Mouse (Mus musculus): ENCODE results near the gene Rbms3.
A peak's percentile ranks its signal among the peaks of the same experiment; 100 is the strongest.

Rbms3 gene

DNA sequence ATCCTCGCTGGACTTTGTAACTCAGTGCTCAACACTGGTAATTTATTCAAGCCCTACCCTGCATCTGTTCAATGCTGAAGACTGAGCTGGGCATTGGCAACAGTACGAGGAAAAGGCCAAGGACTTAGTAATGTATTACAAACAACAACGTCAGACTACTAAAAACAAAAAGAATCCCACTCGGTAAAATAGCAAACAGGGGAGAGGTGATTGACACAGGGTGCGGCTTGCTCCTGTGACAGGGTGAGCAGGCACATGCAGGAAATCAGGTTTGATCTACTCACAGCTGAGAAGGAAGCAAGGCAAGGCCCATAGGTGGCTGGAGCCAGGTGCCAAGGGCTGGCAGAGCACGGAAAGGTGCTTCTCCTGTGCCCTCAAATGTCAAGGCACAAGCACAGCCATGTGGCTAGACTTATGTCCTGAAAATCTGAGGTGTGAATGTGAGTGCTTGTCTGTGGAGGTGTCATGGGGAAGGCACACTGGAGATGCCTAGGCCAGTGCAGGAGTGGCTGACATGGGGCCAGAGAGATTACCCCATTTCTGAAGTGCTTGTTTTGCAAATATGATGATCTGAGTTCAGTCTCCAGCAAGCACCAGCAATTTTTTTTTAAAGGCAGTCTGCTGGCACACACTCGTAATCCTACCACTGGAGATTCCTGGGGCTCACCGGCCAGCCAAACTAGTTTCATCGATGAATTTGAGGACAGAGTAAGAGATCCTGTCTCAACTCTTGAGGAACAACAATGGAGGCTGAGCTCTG, 251.4 kb downstream of the Rbms3 start:
- no peak for DNase-seq (ENCODE audit: low read depth, low spot score)

DNA sequence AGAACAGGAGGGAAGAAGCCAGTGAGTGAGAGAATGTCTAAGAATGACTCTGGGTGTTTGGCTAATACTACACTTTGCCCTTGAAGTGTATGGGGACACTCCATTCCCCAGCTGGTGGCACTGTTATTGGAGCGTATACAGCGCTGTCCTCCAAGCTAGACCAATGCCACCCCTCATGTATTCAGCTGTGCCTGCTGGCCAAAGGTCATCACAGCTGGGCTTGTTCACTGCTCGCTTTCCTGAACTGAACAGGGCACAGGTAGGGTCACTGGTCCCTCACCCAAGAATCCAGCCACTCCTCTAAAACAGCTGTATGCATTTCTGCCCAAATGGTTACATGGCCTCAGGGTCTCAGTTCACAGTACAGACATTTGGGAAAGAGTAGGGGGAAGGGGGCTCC, 253.9 kb downstream of the Rbms3 start:
- no peak for DNase-seq (ENCODE audit: low read depth, low spot score)

DNA sequence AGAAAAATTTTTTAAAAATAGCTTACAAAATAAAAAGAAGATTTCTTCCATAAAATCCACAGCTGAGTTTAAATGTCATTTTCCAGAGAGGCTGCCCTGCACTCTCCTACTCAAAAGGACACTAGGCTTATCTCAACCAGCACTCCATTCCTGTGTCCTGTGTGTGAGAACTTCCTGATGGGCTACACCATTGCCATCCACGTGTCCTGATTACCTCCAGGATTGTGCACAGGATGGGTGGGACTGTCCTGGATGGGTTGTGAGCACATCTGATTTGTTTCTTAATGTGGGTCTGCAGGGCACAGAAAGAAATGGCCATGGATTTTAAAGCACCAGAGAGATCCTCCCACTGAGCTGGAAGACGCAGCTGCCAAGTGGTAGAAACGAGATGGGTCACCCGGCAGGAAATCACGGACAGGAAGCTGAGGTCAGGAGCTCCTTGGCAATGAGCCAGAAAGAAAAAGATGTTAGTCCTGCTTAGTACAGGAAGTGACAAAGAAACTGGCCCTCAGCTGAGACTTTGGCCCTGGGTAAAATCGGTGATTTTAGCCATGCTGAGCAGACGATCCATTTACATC, 256.5 kb downstream of the Rbms3 start:
- DNase-seq (ENCODE audit: low read depth, low spot score): peak; percentile 51

DNA sequence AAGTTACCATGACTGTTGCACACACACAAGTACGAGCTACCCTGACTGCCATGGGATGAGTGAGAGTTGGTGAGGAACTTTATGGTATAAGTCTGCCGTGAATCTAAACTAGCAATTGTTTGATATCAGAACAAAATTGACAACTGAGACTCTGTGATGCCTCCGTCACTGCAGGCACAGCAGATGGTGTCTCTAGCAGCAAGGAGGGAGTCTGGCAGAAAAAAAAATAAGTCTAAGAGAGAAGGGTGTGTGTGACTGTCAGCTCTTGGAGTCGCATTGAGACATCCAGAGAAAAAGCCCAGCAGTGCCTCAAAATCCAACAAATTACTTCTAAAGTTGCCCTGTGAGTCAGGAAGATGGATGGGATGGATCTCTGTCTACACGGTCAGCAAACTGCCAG, 257.7 kb downstream of the Rbms3 start:
- DNase-seq (ENCODE audit: low read depth, low spot score): no peak

DNA sequence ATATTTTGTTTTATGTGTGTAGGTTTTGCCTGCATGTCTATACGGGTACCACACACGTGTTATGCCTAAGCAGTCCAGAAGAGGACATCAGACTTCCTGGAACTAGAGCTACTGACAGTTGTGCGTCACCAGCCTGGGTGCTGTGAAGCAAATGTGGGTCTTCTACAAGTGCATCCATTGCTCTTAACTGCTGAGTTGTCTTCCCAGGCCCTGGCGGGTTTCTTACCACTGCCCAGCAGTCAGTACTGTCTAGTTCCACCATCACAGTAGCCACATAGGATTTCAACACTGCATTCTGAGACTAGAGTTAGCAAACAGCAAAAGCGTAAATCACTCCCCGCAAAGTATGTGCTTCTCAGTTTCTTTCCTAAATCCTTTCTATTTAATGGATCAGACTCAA, 259.6 kb downstream of the Rbms3 start:
- no peak for DNase-seq (ENCODE audit: low read depth, low spot score)

DNA sequence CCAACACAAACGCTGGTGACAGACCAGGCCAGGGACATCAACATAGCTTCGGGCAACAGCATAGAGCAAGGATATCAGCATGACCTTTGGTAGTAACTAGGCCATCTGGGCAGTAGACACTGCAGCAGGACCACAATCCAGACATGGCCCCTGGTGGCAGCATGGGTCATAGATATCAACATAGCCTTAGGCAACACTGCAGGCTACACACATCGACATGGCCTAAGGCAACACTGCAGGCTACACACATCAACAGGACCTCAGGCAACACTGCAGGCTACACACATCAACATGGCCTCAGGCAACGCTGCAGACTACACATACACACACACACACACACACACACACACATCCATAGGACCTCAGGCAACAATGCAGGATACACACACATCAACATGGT, 261.7 kb downstream of the Rbms3 start:
- no peak for DNase-seq (ENCODE audit: low read depth, low spot score)

DNA sequence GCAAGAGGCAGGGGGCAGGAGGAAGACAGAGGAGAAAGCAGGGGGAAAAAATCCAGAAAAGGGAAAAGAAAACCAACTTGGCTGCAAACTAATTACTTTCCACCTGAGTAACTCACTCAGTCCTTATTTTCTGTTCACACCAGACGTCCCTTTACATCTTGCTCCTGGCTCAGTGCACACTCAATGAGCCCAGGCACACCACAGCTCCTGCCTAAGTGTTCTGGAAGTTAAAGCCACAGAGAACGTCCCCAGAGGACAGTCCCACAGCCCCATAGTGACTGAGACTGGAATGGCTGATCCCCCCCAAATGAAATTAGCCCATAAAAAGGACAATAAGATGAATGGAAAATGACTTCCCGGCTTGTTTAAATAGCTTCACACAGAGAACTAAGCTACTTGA, 265.1 kb downstream of the Rbms3 start:
- no peak for DNase-seq (ENCODE audit: low read depth, low spot score)

DNA sequence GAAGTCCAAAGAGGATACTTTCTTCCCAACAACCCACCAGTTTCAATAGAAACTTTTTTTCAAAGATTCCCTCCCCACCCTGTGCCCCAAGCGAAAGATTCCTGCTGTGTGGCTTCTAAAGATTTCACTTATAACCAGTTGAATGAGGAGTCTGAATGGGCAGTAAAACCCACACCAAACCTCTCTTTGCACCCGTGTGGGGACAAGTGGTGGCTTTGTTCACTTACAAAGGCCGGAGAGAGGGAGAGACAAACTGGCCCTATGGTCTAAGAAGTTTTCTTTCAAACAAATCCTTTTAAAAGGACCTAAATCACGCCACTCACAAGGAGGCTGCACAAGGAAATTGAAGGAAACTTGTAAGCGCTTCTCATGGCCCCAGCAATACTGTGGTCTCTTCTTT, 268.3 kb downstream of the Rbms3 start:
- DNase-seq (ENCODE audit: low read depth, low spot score): no peak

DNA sequence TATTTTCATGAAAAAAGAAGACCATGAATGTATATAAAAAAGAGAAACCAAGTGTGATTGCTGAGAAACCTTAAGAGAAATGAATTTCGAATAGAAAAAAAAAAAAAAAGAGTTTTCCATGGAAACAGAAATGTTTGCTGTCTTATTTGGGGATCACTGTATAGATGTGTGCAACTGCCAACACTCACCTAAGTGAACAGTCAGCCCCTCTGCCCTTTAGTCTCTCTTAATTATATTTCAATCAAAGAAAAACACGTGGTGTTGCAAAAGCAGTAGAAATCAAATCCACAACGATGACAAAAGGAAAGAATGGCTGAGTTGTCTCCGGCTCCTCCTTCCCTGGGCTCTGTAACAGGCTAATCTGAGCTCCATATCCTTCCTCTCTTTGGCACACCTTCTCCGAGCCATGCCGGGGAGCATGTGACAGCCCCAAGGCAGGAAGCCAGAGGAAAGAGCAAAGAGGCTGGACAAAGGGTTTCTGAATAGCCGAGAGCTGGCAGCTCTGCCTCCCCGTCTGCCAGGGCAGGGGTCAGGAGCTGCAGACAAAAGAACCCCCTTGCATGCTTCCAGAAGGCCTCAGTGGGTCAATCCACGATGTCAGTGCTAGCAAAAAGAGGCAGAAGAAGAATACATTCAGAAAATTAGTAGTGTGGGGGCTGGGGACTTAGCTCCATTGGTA, 272.8 kb downstream of the Rbms3 start:
- peak; percentile 28 for DNase-seq (ENCODE audit: low read depth, low spot score)

DNA sequence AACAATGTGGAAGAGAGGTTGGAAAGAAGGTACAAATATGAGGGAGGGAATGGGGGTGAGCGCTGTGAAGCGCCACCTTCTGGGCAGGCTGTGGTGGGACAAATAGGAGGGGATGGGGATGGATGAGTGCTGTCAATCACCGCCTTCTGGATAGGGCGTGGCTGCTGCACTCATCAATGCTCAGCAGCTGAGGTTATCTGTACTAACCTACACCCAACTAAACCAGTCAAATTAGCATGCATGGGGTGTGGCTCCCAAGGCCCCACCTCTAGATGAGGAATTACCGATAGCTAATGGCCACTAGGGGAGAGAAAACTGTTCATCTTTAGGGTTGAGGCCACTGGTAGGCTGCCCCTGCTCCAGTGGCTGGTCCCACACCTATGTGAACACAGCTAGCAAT, 274.2 kb downstream of the Rbms3 start:
- DNase-seq (ENCODE audit: low read depth, low spot score): no peak

DNA sequence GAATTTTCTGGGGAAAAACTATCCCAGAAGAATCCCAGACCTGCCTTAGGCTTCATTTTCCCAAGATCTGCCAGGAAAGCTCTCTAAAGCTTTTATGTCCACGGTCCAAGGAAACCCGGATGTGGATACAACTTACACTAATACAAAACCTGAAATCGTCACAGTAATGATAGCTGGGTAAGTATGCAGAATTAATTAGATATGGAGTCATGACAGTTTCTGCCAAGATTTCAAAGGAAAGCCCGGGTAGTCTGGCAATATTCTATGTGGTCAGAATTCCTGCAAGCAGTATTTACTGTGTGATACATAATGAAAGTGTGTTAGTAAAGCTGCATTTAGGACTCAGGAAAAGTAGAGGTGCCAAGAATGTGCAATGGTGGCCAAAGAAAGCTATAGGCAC, 287.4 kb downstream of the Rbms3 start:
- DNase-seq (ENCODE audit: low read depth, low spot score): no peak

DNA sequence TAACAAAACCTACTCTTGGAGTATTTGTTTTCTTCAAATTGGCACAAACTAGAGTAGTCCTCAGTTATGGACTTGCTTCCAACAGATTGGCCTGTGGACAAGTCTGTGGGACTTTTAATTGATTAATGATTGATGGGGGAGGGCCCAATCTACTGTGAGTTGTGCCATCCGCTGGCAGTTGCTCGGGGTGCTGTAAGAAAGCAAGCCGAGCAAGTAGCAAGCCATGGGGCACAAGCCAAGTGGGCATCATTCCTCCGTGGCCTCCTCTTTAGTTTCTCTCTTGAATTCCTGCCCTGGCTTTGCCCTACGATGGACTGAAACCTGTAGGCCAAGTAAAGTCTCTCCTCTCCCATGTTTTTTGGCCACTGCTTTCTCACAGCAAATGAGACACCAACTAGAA, 299.0 kb downstream of the Rbms3 start:
- DNase-seq (ENCODE audit: low read depth, low spot score): no peak

DNA sequence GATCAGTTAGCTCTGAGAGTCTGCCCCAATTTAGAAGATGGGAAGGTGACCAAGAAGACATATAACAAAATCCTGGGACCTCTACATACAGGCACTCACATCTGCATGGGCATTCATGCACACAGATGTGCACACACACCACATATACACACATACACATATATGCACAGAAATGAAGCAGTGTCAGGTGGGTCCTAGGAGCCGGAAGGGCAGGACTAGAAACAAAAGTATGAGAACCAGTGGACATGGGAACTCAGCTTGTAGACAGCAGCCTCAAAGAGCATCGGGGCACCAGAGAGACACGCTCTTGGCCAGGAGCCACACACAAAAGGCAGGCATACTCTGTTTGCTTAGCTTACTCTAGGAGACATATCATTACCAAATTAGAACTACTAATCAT, 310.4 kb downstream of the Rbms3 start:
- no peak for DNase-seq (ENCODE audit: low read depth, low spot score)

DNA sequence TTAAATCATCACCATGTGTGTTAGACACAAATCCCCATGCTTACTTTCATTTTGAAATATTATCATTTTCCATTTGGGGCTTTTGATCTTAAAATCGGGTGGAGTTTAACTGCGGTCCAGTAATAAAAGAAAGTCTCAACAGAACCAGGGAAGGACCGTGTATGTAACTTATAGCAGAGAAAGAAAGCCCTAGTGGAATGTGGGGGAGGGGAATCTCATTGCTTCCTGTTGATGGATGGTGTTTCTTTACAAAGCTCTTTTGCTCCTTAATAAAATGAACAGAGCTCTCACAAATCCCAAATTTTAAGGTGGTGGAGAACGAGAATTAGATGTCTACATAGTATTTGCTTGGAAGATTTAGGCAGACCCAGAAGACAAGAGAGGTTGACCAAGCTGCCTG, 311.3 kb downstream of the Rbms3 start:
- DNase-seq (ENCODE audit: low read depth, low spot score): no peak

DNA sequence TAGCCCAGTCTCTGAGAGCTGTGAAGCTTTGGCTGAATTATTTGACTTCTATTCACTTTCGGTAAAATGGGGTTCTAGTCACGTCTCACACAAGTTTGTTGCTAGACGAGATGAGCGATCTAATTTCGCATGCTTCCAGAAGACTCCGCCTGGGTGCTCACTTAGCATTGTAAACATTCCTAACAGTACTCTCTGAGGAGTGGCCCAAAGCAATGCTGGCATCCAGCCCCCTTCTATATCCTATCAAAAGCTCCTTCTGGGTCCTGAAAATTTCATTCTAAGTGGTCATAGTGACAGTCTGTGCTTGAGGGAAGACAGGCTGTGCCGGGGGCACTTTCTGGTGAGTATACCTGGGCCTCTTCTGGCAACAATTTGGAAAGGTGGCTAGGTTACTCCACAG, 312.5 kb downstream of the Rbms3 start:
- DNase-seq (ENCODE audit: low read depth, low spot score): no peak

DNA sequence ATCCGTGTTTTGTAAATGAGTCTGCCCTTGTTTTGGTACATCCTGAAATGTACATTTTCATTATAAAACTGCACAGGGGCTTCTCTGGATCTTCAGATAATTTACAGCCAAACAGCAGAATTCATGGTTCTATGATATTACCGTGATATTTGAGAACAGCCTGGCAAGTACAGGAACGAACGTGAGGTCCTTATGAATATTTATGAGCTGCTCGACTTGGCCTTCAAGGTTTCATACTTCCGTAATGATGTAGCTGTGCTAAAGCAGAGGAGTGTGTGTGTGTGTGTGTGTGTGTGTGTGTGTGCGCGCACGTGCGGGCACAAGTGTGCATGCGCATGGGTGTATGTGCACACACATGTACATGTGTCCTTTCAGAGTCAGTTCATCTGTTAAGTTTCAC, 316.1 kb downstream of the Rbms3 start:
- DNase-seq (ENCODE audit: low read depth, low spot score): no peak

DNA sequence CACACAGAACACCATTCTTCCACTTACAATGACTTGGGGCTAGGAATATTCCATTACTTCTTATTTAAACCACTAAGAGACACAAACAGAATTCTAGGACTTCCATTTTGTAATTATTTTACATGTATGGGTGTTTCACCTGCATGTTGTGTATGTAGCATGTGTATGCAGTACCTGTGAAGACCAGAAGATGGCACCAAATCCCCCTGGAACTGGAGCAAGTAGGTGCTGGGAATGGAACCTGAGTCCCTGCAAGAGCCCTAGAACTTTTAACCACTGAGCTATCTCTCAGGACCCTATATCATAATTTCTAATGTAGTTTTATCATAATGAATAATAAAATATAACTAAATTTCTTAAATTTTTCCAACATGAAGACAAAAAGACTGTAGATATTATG, 319.9 kb downstream of the Rbms3 start:
- DNase-seq (ENCODE audit: low read depth, low spot score): no peak

DNA sequence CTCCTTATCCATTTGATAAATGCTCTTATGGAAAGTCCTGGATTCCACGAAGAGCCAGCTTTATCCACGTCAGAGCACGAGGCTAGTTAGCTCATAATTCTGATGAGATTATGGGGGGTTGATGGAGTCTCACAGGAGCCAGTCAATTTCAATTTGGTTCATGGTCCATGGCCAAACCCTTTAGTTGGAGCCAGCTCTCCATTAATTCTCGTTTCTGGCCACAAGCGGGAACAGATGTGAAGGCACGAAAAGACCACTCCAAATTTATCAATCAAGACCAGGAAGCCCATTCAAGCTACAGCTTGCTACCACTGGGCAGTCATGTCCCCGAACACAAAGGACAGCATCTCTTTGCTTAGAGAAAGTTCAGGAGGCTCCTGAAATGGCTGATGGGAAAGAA, 330.7 kb downstream of the Rbms3 start:
- no peak for DNase-seq (ENCODE audit: low read depth, low spot score)

DNA sequence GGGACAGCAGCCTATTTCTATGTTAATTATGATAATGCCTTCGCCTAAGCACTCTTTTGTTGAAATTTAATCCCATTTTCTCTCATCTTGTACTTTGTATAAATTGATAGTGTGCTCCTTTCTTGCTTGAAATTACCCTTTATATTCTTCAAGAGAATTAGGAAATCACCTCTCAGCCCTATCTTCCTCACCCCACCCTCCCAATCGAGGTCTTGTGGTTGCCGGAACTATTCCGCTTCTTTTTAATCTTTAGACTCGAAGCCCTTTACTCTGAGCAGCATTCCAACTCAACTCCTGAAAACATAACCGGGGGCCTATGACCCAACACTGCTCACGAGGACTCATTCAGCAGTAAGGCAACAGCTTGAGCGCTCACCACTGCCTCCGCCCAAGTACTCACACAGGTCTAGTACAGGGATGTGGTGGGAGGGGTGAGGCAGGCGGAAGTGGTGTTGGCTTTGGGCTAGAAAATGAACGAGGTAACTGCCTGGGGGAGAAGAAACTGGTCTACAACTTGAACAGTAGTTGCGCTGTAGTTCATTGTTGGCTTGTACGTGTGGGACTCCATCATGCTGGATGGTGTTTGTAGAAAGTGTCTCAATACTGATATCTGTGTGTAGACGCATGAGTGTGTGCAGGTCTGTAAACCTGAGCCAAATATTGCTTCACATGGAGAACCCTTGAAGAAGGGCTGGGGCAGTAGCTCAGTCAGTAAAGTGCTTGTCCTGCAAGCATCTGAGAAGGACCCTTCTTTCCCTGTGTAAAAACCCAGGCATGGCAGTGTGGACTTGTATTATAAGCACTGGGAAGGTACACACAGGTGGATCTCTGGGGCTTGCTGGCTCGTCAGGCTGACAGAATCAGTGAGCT, 331.8 kb downstream of the Rbms3 start:
- DNase-seq (ENCODE audit: low read depth, low spot score): no peak

DNA sequence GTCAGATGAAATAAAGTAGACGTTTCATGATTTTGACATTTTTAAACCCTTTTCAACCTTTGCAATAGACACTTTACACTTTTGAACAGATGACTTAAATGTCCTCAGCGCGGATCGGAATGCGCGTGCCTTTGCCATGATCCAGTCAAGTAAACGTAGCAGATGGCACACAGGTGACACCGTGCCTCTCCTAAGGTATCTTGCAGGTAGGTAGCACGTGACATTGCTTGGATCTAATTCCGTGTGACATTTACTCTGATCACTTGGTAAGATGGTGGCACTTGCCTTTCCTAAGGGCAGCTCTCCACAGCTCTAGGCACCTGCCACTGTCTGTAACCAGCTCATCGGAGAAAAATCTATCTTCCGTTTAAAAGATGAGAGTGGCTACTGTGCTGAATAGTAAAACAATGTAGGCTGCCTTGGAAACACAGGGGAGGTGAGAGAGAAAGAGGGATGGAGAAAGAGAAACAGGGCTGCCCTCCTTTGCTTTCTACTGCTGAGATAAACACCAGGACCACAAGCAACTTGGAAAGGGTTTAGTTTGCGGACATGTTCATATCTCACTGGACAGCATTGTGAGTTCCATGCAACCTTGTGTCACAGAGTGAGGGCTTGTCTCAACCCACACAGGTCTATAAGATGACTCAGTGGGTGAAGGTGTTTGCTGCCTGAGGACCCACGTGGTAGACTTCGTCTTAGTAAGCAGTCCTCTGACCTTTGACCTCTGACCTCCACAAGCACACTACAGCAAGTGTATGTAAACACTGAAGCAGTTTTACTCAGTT, 338.5 kb downstream of the Rbms3 start:
- no peak for DNase-seq (ENCODE audit: low read depth, low spot score)

DNA sequence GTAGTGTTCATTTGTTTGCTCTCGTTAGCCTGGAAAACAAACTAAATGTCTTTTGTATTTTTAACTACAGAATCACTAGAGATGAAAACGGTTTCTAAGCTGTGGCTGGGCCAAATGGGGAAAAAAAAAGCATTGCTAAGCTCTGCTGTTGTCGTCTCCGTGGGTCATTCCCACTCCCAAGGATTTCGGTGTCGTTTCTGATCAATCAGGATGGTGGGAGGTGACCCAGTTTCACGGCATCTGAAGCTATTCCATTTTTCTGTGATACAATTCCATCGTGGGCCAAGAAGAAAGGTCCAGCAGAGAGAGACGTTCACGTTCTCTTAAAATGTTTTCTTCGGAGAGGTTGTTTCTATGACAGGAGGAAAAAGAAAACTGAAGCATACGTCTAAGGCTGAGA, 354.9 kb downstream of the Rbms3 start:
- no peak for DNase-seq (ENCODE audit: low read depth, low spot score)

All from skeletal muscle tissue, adult 2 months (tissue).